ENCODE assay signal across 24 mouse cellular contexts in genomic region chr5:106819630-106820029, GRCm38 (mm10).
"Had no signal": no experiment of that assay in that cellular context is flagged by ENCODE, and none has a peak within 500 bp of the region (broad histone marks: within the 10 kb centered on the region; RNA-seq: fewer than 3 reads in every experiment).

No protein-coding gene starts in this region.

- DNase-seq: liver; liver, embryonic 13.5 days; liver, postnatal 0 days; lung, adult 2 months; lung, postnatal 14 days; lung, postnatal 36 days; retina, postnatal 1 day; right cerebral cortex, adult 18-20 months; right cerebral cortex, postnatal 25 days; right cerebral cortex, postnatal 4 days; spleen, adult 18-20 months; thymus, adult 18-20 months; thymus, postnatal 14 days; thymus, postnatal 36 days had no signal

- H3K4me3 ChIP-seq: liver, embryonic 13.5 days; liver, embryonic 15.5 days; lung, embryonic 15.5 days; midbrain, embryonic 10.5 days; midbrain, embryonic 13.5 days; midbrain, embryonic 15.5 days; myocyte; neural tube, embryonic 12.5 days had no signal

- H3K4me2 ChIP-seq: liver, embryonic 11.5 days; liver, embryonic 13.5 days; liver, embryonic 15.5 days; lung, embryonic 15.5 days; midbrain, embryonic 13.5 days; midbrain, embryonic 15.5 days; neural tube, embryonic 12.5 days had no signal

- H3K9me3 ChIP-seq: liver, embryonic 13.5 days; liver, embryonic 15.5 days; lung, embryonic 15.5 days; midbrain, embryonic 10.5 days; midbrain, embryonic 13.5 days; midbrain, embryonic 15.5 days; neural tube, embryonic 12.5 days had no signal

- ATAC-seq: liver, postnatal 0 days; lung, postnatal 0 days; midbrain, embryonic 13.5 days; midbrain, embryonic 15.5 days had no signal

- H3K27ac ChIP-seq: liver, embryonic 13.5 days; liver, embryonic 15.5 days; lung, embryonic 15.5 days; macrophage; midbrain, embryonic 10.5 days; midbrain, embryonic 13.5 days; midbrain, embryonic 15.5 days; neural tube, embryonic 12.5 days had no signal

- H3K27me3 ChIP-seq: lung, embryonic 15.5 days; neural tube, embryonic 12.5 days had no signal

- H3K4me1 ChIP-seq: liver, embryonic 13.5 days; liver, embryonic 15.5 days; lung, embryonic 15.5 days; neural tube, embryonic 12.5 days had no signal

- H3K36me3 ChIP-seq: liver, embryonic 13.5 days; liver, embryonic 15.5 days; lung, embryonic 15.5 days; midbrain, embryonic 10.5 days; midbrain, embryonic 13.5 days; midbrain, embryonic 15.5 days; neural tube, embryonic 12.5 days had no signal

- H3K9ac ChIP-seq: liver, embryonic 13.5 days; liver, embryonic 15.5 days; liver, postnatal 0 days; lung, embryonic 15.5 days; midbrain, embryonic 13.5 days; midbrain, embryonic 15.5 days; neural tube, embryonic 12.5 days had no signal
